Mouse (Mus musculus): ENCODE results near the gene Oxsr1.
"Not testable (repeated sequence)": the region's sequence is repeated elsewhere in the genome, so short reads cannot be mapped to it uniquely, and the experiment has no call there.

Gene Oxsr1

DNA sequence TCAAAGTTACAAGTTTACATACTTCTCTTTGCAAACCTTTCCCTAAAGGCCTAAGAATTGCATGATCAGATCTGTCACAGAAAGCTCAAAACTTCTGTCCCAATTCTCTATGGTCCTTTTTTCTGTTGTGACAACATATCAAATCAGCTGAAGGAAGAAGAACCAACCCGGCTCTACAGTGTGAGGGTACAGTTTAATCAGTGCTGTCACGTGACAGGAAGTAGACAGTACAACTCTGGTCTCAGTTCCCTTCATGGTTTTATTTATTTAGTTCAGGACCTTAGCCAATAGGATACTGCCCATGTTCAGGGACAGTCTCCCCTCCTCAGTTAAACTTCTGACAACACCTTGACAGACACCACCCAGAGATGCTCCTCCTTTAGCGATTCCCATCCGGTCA lies 102.0 kb downstream of the Oxsr1 start:
- DNase-seq (ENCODE audit: low spot score in 2 of 2) = no peak

- no peak for DNase-seq (ENCODE audit: low spot score in 2 of 2)
Measured at GRCm38 (mm10) chr9:119219667-119220066, 102.6 kb downstream of the Oxsr1 start.

DNA sequence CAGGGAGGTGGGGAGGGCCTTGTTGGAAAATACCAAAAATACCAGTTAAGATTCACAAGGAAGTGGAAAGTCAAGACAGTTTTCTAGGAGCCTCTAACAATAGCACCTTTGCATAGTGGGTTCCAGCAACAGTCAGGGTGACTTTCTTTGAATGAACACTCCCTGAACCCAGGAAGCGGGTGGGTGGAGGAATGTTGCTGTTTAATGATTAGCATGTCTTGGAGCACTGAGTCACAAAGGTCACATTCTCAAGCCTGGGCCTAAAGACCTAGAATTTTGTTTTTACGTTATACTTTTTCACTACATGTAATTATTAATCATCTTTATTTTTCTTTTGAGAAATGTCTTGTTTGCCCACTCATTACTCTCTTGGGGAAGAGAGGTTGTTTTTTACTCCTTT lies 106.9 kb downstream of the Oxsr1 start:
- not testable (repeated sequence) for DNase-seq (ENCODE audit: low spot score in 2 of 2)

DNA sequence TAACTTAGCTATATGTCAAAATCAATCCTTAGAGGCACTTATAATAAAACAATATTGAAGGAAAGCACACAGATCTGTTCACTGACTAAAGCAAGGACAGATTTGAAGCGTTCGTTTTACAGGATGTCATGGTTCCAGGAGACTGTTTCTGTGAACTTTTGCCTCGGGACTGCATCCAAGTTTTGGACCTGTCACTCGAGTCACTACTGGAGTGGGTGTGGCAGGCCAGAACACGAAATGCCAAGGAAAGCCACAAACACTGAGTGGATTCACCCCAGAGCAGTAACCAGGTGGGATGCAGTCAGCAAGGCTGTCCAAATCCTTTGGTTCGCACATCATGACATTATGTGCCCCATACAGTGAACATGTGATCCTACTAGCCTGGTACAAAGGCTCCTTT lies 107.6 kb downstream of the Oxsr1 start:
- no peak for DNase-seq (ENCODE audit: low spot score in 2 of 2)

DNA sequence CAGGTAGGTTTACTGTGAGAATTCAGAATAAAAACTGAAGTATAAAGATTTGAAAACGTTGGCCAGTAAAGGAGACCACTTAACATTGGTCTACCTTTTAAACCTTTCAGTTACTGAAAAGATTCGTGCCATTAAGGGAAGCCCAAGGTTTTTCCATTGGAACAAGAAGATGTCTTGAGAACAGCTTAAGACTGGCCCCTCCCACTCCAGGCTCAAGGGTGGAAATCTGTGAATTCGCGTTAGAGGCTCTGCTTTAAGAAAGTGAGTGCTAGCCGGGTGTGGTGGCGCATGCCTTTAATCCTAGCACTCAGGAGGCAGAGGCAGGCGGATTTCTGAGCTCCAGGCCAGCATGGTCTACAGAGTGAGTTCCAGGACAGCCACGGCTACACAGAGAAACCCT lies 109.2 kb downstream of the Oxsr1 start:
- DNase-seq (ENCODE audit: low spot score in 2 of 2) = no peak

DNA sequence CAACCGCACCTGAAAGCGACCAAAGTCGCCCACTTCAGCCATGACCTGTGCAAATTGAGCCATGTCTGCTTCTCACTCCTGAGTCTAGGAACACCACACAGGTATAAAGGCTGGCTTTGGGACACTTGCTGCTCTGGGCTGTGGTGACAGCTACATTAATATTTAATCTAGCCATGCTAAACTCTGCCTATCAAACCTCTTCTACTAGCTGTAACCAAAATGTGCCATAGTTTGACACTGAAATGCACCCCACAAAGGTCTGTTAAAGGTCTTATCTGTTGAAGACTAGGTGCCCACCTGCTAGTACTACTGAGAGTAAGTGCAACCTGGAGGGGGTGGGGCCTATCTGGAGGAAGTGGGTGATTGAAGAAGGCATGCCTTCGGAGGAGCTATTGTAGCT lies 113.2 kb downstream of the Oxsr1 start, which contains the start of gene Slc22a13:
Gene Slc22a13, minus strand, starts transcription at position 101 of the 400 bp plus-strand sequence.
- DNase-seq (ENCODE audit: low spot score in 2 of 2) = no peak

DNA sequence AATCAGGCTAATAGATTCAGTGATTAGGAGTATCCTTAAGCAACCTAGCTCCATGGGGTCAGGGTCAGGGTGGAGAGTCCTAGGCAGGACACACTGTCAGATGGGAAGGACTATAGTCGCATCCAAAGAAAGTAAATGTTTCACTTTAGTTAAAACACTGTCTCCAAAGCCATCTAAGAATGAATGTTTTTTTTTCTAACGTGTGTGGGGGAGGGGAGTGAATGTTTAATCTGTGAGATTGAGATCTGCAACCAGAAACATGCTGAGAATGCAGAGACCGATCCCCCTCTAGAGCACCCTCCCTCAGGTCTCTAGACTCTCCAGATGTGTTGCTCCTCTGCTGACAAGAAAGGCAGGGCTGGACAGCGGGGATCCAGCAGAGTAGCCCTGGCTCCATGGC lies 115.1 kb downstream of the Oxsr1 start:
- no peak for DNase-seq (ENCODE audit: low spot score in 2 of 2)

DNA sequence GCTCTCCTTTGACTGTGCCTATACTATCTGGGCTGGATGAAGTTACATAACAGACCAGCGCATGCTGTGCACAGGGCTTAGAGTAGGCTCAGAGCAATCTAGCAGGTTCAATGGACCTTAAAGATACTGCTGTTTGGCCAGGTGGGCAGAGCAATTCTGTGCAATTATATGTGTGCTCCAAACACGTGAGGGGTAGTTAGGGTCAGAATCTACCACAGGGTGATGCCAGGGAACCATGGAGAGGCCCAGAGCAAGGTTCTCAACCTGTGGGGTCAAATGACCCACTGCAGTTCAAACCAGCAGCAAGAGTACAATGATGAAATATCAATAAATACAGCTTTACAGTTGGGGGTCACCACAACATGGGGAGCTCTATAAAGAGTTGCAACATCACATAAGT lies 115.6 kb downstream of the Oxsr1 start:
- DNase-seq (ENCODE audit: low spot score in 2 of 2) = no peak

GRCm38 (mm10) chr9:119205756-119206155 lies 116.5 kb downstream of the Oxsr1 start:
- no peak for DNase-seq (ENCODE audit: low spot score in 2 of 2)

DNA sequence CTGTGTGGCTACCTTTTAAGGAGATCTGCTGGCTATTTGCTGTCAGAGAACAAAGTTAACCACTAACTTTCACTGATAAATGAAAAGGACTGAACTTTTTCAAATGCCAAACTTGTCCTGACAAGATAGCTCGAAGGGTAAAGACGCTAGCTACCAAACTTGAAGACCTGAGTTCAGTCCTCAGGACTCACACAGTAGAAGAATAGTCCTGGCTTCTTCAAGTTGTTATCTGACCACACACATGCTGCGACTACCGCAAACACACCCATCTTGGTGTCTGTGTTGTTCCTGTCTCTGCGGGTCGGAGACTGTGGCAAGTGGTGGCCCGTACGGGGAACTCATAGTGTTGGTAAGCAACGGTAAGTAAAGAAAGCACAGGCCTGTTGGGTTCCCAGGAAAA lies 118.6 kb downstream of the Oxsr1 start:
- no peak for DNase-seq (ENCODE audit: low spot score in 2 of 2)

GRCm38 (mm10) chr9:119201653-119202052 lies 120.6 kb downstream of the Oxsr1 start:
- no peak for DNase-seq (ENCODE audit: low spot score in 2 of 2)

DNA sequence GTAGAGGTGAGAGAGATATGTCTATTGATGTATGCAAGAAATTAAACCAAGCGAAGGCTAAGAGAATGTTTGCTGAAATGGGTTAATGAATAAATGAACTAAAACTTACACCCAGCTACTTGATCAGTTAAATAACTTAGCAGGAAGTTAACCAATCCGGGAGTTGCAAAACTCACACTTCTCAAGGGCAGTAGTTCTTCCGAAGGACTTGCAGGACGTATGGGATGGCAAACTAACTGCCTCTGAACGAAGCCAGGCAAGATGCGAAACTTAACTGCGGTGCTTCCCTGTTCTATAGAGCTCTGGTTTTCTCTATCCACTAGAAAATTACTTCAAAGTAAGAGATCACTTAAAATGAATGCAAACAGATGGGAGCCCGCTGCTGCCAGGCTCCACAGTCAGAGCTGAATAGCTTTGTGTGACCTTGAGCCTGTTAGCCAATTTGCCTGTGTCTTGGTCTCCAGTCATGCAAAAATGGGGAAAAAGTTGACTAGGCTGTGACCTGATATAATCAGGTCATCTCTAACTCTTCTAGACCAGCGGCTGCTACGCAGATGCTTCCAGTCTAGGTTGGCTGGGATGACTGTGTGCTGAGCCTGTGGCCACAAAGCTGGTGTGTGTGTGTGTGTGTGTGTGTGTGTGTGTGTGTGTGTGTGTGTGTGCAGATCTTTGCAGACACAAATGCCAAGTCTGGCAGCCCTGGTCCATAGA lies 122.9 kb downstream of the Oxsr1 start:
- no peak for DNase-seq (ENCODE audit: low spot score in 2 of 2)

DNA sequence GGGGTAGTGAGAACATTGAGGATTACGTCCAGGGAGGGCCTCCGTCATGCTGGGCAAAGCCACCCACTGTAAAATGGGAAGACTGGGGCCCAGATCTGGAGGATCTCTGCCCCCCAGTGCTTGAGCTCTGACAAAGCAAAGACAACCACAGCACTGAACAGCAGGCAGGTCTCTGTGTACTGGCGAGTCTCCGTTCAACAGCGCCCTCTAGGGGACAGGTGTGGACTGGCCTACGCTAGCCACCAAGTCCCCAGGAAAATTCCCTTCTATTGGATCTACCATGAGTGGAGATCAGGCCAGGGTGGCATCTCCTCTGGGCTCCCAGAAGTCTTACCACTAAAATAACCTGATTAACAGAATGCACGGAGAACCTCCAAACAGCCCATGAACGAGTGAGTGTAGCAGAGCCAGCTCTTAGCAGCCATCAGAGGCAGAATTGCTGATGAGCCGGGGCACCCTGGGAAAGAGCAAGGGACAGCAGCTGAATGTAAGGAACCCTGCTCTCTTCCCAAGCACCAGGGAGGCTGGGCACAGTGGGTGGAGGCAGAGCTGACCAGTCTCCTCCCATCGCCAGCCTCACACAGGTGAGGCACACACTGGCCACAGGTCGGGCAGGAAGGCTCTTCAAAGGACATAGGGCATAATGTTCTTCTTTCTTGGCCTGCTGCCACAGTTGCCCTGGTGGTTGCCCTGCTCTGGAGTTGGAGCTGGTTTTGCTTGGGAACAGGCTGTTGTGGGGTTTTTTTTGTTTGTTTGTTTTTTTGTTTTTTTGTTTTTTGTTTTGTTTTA lies 129.8 kb downstream of the Oxsr1 start:
- DNase-seq (ENCODE audit: low spot score in 2 of 2) = no peak
